Mouse (Mus musculus) lung, embryonic 14.5 days (tissue): ENCODE results near the gene Coq10a. TPM values are rescaled to one million over a fixed set of nuclear protein-coding genes. Genes with fewer than 3 reads are reported as not detected.

Experiments used
- ATAC-seq: fragments of 200-750 bp; cut with Nextera tagmentation; 2 replicates; pipeline ENCODE4 v1.8.0; 2017; ENCODE audit warnings: mild to moderate bottlenecking, moderate TSS enrichment, moderate library complexity; ENCODE audit not compliant: insufficient read depth
- DNase-seq: peaks from one replicate; pipeline ENCODE4 v3.0.0-alpha.2; 2015
- H3K27ac ChIP-seq: fragments of 300-500 bp; sonication (generic); 2 replicates; pipeline ENCODE4 v1.5.1; 2014; ENCODE audit warnings: low read depth, mild to moderate bottlenecking, moderate library complexity
- H3K27me3 ChIP-seq: fragments of 300-500 bp; sonication (generic); 2 replicates; pipeline ENCODE4 v1.6.1; 2014; ENCODE audit warnings: low read length, control low read depth; ENCODE audit not compliant: insufficient read depth
- H3K36me3 ChIP-seq: fragments of 300-500 bp; sonication (generic); 2 replicates; pipeline ENCODE4 v1.6.1; 2014; ENCODE audit warnings: control low read depth; ENCODE audit not compliant: insufficient read depth
- H3K4me1 ChIP-seq: fragments of 300-500 bp; sonication (generic); 2 replicates; pipeline ENCODE4 v1.6.1; 2014; ENCODE audit warnings: antibody characterized with exemption, control low read depth; ENCODE audit not compliant: insufficient read depth
- H3K4me2 ChIP-seq: fragments of 300-500 bp; sonication (generic); 2 replicates; pipeline ENCODE4 v1.6.1; 2014; ENCODE audit warnings: mild to moderate bottlenecking
- H3K4me3 ChIP-seq: fragments of 300-500 bp; sonication (generic); 2 replicates; pipeline ENCODE4 v1.5.1; 2014; ENCODE audit warnings: low read depth, low read length
- H3K9ac ChIP-seq: fragments of 300-500 bp; sonication (generic); 2 replicates; pipeline ENCODE4 v1.6.1; 2014
- H3K9me3 ChIP-seq: fragments of 300-500 bp; sonication (generic); 2 replicates; pipeline ENCODE4 v1.6.1; 2016; ENCODE audit warnings: low read depth, low read length, control low read depth
- CTCF ChIP-seq: IDR thresholded peaks from 2 replicates; pipeline ENCODE4 v1.5.1; 2016; ENCODE audit warnings: antibody characterized with exemption, low read depth
- WGBS: fragments of 180-500 bp; shearing (Covaris S2); extraction: QIAGEN DNeasy Blood & Tissue Kit; methylation state at CpG from one replicate; pipeline ENCODE4 v1.1.7; 2014; 5-methylcytosine and 5-hydroxymethylcytosine counted together
- polyA plus RNA-seq: library from polyadenylated mRNA; unstranded; fragments of >200 nt; fragmentation: Nextera tagmentation; extraction: Ambion mirVana; gene quantifications from 2 replicates; pipeline ENCODE4 v1.2.1, GENCODE M21; 2014

Coq10a gene
- polyA plus RNA-seq, 1 experiment from 2014 or later = 12.8 TPM

GRCm38 (mm10) chr10:128376455-128377211, 7.8 kb upstream of the Coq10a start, which contains the start of gene Ankrd52:
TSS of gene Ankrd52 (plus strand) at chr10:128377115.
- H3K9ac ChIP-seq = peak within 1 kb of the TSS; percentile 99
- DNase-seq (peak; percentile 92), ATAC-seq (peak; percentile 92)
- peak within 1 kb of the TSS; percentile 97 for H3K4me3 ChIP-seq
- no peaks in the 10 kb centered on the region for H3K4me1 ChIP-seq
- peak; percentile 23; the same call in 1 of the 2 replicates for TF ChIP-seq CTCF
- H3K9me3 ChIP-seq = no peaks in the 10 kb centered on the region
- H3K4me2 ChIP-seq = peak within 1 kb of the TSS; percentile 84
- H3K27me3 ChIP-seq = no peaks in the 10 kb centered on the region
- peaks cover 32% of the 10 kb centered on the region for H3K36me3 ChIP-seq
- 1% methylated on average over 40 of the region's 73 CpGs for WGBS
- H3K27ac ChIP-seq = peak within 1 kb of the TSS; percentile 96

GRCm38 (mm10) chr10:128376099-128376454, 7.3 kb upstream of the Coq10a start:
- no peak for DNase-seq

GRCm38 (mm10) chr10:128374393-128374792, 5.6 kb upstream of the Coq10a start:
- Histone ChIP-seq H3K27me3 (no peaks in the 10 kb centered on the region), H3K9ac (no peak overlapping the region), H3K4me1 (no peaks in the 10 kb centered on the region), H3K4me2 (no peak overlapping the region), H3K27ac (no peak overlapping the region), H3K36me3 (peaks cover 12% of the 10 kb centered on the region), H3K9me3 (no peaks in the 10 kb centered on the region), H3K4me3 (no peak overlapping the region)
- ATAC-seq (no peak), DNase-seq (peak; percentile 22)
- whole genome bisulfite sequencing = 73% methylated on average over 6 of the region's 6 CpGs
- TF ChIP-seq CTCF = peak; percentile 29; the same call in 1 of the 2 replicates

More at GRCm38 (mm10) chr10:128376099-128376454, 7.3 kb upstream of the Coq10a start:
- TF ChIP-seq CTCF = no peak
- 53% methylated on average over 4 of the region's 4 CpGs for WGBS
- Histone ChIP-seq H3K27me3 (no peaks in the 10 kb centered on the region), H3K9me3 (no peaks in the 10 kb centered on the region), H3K27ac (peak overlapping the region; percentile 96), H3K4me3 (peak overlapping the region; percentile 97), H3K4me2 (peak overlapping the region; percentile 84), H3K4me1 (no peaks in the 10 kb centered on the region), H3K9ac (peak overlapping the region; percentile 99), H3K36me3 (peaks cover 28% of the 10 kb centered on the region)
- ATAC-seq = no peak

GRCm38 (mm10) chr10:128372989-128373748, 4.4 kb upstream of the Coq10a start:
- ATAC-seq (no peak), DNase-seq (no peak)
- Histone ChIP-seq H3K27me3 (no peaks in the 10 kb centered on the region), H3K4me3 (no peak overlapping the region), H3K27ac (no peak overlapping the region), H3K36me3 (no peaks in the 10 kb centered on the region; the same call in 1 of the 2 replicates), H3K9me3 (no peaks in the 10 kb centered on the region), H3K9ac (no peak overlapping the region), H3K4me2 (no peak overlapping the region), H3K4me1 (0 out of 2 replicates have a peak, but pooled peaks cover under 1% of the 10 kb centered on the region)
- WGBS = 69% methylated on average over 6 of the region's 6 CpGs
- no peak for TF ChIP-seq CTCF

- Histone ChIP-seq H3K27ac (no peak overlapping the region), H3K27me3 (no peaks in the 10 kb centered on the region), H3K9me3 (no peaks in the 10 kb centered on the region), H3K4me1 (peaks cover 8% of the 10 kb centered on the region), H3K4me2 (no peak overlapping the region), H3K9ac (no peak overlapping the region), H3K4me3 (no peak overlapping the region), H3K36me3 (no peaks in the 10 kb centered on the region)
- TF ChIP-seq CTCF = peak; percentile 24; the same call in 1 of the 2 replicates
- DNase-seq (no peak), ATAC-seq (no peak)
- WGBS = 77% methylated on average over 5 of the region's 5 CpGs
Measured at GRCm38 (mm10) chr10:128372142-128372541, 3.3 kb upstream of the Coq10a start.

- H3K4me1 ChIP-seq = peaks cover 8% of the 10 kb centered on the region
- no peak for DNase-seq
- H3K9me3 ChIP-seq = no peaks in the 10 kb centered on the region
- no peak overlapping the region for H3K4me3 ChIP-seq
- no peak overlapping the region for H3K27ac ChIP-seq
- TF ChIP-seq CTCF = no peak
- H3K36me3 ChIP-seq = no peaks in the 10 kb centered on the region
- 57% methylated on average over 4 of the region's 4 CpGs for WGBS
- ATAC-seq = no peak
- no peak overlapping the region for H3K9ac ChIP-seq
- H3K27me3 ChIP-seq = no peaks in the 10 kb centered on the region
- H3K4me2 ChIP-seq = no peak overlapping the region
Measured at GRCm38 (mm10) chr10:128370601-128371000, 1.8 kb upstream of the Coq10a start.

- no peak for TF ChIP-seq CTCF
- Histone ChIP-seq H3K4me1 (peaks cover 8% of the 10 kb centered on the region), H3K4me3 (no peak overlapping the region), H3K27me3 (no peaks in the 10 kb centered on the region), H3K9ac (no peak overlapping the region), H3K36me3 (peaks cover 3% of the 10 kb centered on the region), H3K27ac (no peak overlapping the region), H3K4me2 (no peak overlapping the region), H3K9me3 (no peaks in the 10 kb centered on the region)
- 55% methylated on average over 6 of the region's 6 CpGs for WGBS
- DNase-seq = no peak
- no peak for ATAC-seq
Measured at GRCm38 (mm10) chr10:128370021-128370420, 1.2 kb upstream of the Coq10a start.
